Mouse (Mus musculus) bone marrow, adult 2 months (tissue): ENCODE results near the gene Nfil3. TPM values are rescaled to one million over a fixed set of nuclear protein-coding genes. Genes with fewer than 3 reads are reported as not detected.
A peak's percentile ranks its signal among the peaks of the same experiment; 100 is the strongest.

Experiments
- H3K27ac ChIP-seq: fragments of 200-500 bp; 2 replicates; pipeline ENCODE4 v1.5.1; 2012; ENCODE audit warnings: low read depth, mild to moderate bottlenecking, control low read depth, inconsistent platforms, low read length; ENCODE audit not compliant: control insufficient read depth, poor library complexity, insufficient read depth
- H3K4me1 ChIP-seq: fragments of 200-500 bp; 2 replicates; pipeline ENCODE4 v1.6.1; 2011; ENCODE audit warnings: low read length; ENCODE audit not compliant: control insufficient read depth, insufficient read depth
- H3K4me3 ChIP-seq: fragments of 200-500 bp; replicated peaks from 2 replicates; pipeline ENCODE3; 2011; ENCODE audit warnings: mild to moderate bottlenecking, low read depth, low read length, control low read depth; ENCODE audit not compliant: control insufficient read depth
- CTCF ChIP-seq: fragments of 200-500 bp; IDR thresholded peaks from 2 replicates; pipeline ENCODE4 v1.5.1; 2011; ENCODE audit warnings: low read length, control low read depth; ENCODE audit not compliant: control insufficient read depth, insufficient read depth
- POLR2A ChIP-seq: fragments of 200-500 bp; IDR thresholded peaks from 2 replicates; pipeline ENCODE4 v1.6.1; 2011; ENCODE audit warnings: low read depth, mild to moderate bottlenecking, control low read depth, low read length, borderline replicate concordance; ENCODE audit not compliant: control insufficient read depth
- WGBS: fragments of 180-500 bp; shearing (Covaris S2); methylation state at CpG from one replicate; pipeline ENCODE4 v1.1.7; 2018; 5-methylcytosine and 5-hydroxymethylcytosine counted together
- polyA plus RNA-seq: library from polyadenylated mRNA; stranded (reverse); fragments of >200 nt; gene quantifications from 2 replicates; pipeline ENCODE4 v1.2.4, GENCODE M21; 2011; ENCODE audit warnings: low replicate concordance; ENCODE audit not compliant: missing spikeins, insufficient read depth, insufficient read length

Gene Nfil3
- polyA plus RNA-seq, 1 experiment = 6.2 TPM

DNA sequence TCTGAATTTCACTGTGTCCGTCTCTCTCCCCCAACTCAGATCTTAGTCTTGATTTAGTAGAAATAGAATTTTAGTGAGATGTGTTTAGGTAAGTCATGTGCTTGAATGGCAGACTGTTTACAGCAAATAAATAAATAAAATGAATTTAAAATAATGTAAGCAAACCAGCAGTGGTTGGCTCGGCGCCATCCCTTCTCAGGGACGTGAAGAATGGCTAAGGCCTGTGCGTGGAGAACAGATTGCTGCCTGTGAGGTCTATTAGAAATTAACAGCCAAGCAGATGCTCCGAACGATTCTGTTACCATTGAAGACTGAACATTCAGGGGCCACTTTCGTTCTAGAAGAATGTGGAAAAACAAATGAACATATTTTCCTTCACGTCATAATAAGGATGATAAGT, 35.1 kb downstream of the Nfil3 start:
- no peak overlapping the region for H3K27ac ChIP-seq
- no peaks in the 10 kb centered on the region; the same call in 1 of the 2 replicates for H3K4me1 ChIP-seq
- WGBS = 90% methylated on average over 9 of the region's 9 CpGs
- TF ChIP-seq CTCF = no peak
- TF ChIP-seq POLR2A = no peak
- H3K4me3 ChIP-seq = no peak overlapping the region

- H3K4me1 ChIP-seq = no peaks in the 10 kb centered on the region; the same call in 1 of the 2 replicates
- no peak for TF ChIP-seq POLR2A
- TF ChIP-seq CTCF = no peak
- H3K4me3 ChIP-seq = no peak overlapping the region
- WGBS = 48% methylated on average over 4 of the region's 4 CpGs
- H3K27ac ChIP-seq = no peak overlapping the region
Observed at GRCm38 (mm10) chr13:52944116-52944515, 36.8 kb downstream of the Nfil3 start.

GRCm38 (mm10) chr13:52942876-52943388, 37.9 kb downstream of the Nfil3 start:
- H3K4me1 ChIP-seq = no peaks in the 10 kb centered on the region; the same call in 1 of the 2 replicates
- WGBS = 85% methylated on average over 1 of the region's 1 CpGs
- no peak overlapping the region for H3K4me3 ChIP-seq
- TF ChIP-seq CTCF (no peak), POLR2A (no peak)
- H3K27ac ChIP-seq = no peak overlapping the region

DNA sequence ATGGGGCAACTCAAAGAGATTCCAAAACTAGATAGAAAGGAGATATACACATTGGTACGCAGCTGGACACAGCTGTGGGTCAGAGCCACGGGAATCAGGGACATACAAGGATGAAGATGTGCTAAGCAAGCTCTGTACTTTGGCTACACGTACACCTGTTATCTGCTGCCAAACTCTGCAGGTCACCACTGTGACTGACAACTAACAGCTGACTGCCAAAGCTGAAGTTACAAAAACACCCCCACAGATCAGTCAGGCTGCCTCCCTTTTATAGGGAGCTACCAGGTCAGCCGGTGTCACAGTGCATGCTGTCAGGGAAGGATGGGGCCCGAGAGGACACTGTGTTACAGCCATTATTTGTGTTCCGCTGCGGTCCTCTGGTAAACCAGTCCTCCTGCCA, 39.9 kb downstream of the Nfil3 start:
- no peak for TF ChIP-seq CTCF
- TF ChIP-seq POLR2A = no peak
- H3K4me3 ChIP-seq = no peak overlapping the region
- no peak overlapping the region for H3K27ac ChIP-seq
- 85% methylated on average over 7 of the region's 7 CpGs for WGBS
- H3K4me1 ChIP-seq = no peaks in the 10 kb centered on the region; the same call in 1 of the 2 replicates

GRCm38 (mm10) chr13:52930582-52930981, 50.3 kb downstream of the Nfil3 start:
- peaks cover 2% of the 10 kb centered on the region for H3K4me1 ChIP-seq
- WGBS = 74% methylated on average over 10 of the region's 10 CpGs
- no peak overlapping the region for H3K27ac ChIP-seq
- H3K4me3 ChIP-seq = no peak overlapping the region
- no peak for TF ChIP-seq POLR2A
- TF ChIP-seq CTCF = no peak

- under 1% methylated on average over 63 of the region's 63 CpGs for WGBS
- peak within 1 kb of the TSS; percentile 86 for H3K4me3 ChIP-seq
- peaks cover 2% of the 10 kb centered on the region for H3K4me1 ChIP-seq
- TF ChIP-seq POLR2A = peak; percentile 73; the same call in 1 of the 2 replicates
- no peak for TF ChIP-seq CTCF
- peak within 1 kb of the TSS; percentile 70 for H3K27ac ChIP-seq
Observed at GRCm38 (mm10) chr13:52929209-52930171, 51.4 kb downstream of the Nfil3 start, which contains the start of gene Auh. TSS of gene Auh (minus strand) at chr13:52929681.

DNA sequence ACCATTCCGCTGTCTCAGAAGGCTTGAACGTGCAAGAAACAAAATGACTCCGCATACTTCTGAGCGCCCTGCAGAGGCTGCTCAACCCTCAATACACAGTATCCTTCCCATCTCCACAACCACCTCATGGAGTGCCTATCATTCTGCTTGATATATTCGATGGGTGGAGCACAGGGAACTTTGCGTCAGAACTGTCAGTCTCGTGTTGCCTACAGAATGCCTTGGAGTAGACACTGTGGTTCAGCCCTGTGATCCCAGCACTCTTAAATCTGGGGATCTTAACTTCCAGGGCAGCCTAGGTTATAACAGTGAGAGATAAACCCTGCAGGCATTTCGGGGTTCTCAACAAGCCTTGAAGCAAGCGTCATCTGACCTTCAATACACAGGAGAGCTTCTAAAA, 52.5 kb downstream of the Nfil3 start:
- TF ChIP-seq CTCF (no peak), POLR2A (no peak)
- Histone ChIP-seq H3K27ac (no peak overlapping the region), H3K4me1 (peaks cover 2% of the 10 kb centered on the region), H3K4me3 (peak overlapping the region; percentile 86)
- WGBS = 51% methylated on average over 9 of the region's 9 CpGs

- 79% methylated on average over 5 of the region's 5 CpGs for WGBS
- TF ChIP-seq POLR2A (no peak), CTCF (no peak)
- H3K4me1 ChIP-seq = peaks cover 2% of the 10 kb centered on the region
- no peak overlapping the region for H3K4me3 ChIP-seq
- H3K27ac ChIP-seq = no peak overlapping the region
Observed at GRCm38 (mm10) chr13:52924457-52924856, 56.4 kb downstream of the Nfil3 start.
